Mouse (Mus musculus) gastrocnemius, postnatal 4 days (tissue): ENCODE results near the gene Mab21l2. TPM values are rescaled to one million over a fixed set of nuclear protein-coding genes. Genes with fewer than 3 reads are reported as not detected.

Experiments
- DNase-seq, 2 experiments: peaks; one replicate each; pipeline ENCODE4 v3.0.0; 2021 to 2022; ENCODE audit warnings: low spot score in 2 of 2, mixed read lengths in 2 of 2
- total RNA-seq, 2 experiments: library from RNA; stranded (reverse); gene quantifications; 2 replicates each; pipeline ENCODE4 v1.2.3; 2021

The Mab21l2 gene
- total RNA-seq, 2 experiments from 2014 or later = 0.74 to 1.9 TPM

DNA sequence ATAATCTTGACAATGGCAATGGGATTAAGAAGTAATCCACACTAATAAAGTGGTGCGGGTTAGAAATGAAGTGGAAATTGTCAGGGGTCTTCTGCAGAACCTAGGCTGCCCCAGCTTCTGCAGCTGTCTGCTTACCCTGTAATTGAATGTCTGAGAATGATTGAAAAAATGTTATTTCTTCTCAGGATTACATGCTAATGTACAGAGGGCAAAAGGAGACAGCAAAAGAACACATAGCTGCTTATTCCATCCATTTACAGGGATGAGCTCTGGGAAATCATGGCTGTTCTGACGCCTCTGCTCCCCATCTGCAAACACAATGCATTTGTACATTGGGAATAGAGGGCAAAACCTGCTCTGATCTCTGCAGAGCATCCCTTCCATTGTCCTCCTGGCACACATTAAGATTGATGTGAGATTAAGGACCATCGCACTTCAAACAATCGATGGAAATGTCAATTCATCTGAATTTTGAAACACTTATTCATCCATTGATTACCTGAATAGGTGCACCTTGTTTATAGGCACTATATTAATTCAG, 7.3 kb downstream of the Mab21l2 start:
- no peak for DNase-seq

DNA sequence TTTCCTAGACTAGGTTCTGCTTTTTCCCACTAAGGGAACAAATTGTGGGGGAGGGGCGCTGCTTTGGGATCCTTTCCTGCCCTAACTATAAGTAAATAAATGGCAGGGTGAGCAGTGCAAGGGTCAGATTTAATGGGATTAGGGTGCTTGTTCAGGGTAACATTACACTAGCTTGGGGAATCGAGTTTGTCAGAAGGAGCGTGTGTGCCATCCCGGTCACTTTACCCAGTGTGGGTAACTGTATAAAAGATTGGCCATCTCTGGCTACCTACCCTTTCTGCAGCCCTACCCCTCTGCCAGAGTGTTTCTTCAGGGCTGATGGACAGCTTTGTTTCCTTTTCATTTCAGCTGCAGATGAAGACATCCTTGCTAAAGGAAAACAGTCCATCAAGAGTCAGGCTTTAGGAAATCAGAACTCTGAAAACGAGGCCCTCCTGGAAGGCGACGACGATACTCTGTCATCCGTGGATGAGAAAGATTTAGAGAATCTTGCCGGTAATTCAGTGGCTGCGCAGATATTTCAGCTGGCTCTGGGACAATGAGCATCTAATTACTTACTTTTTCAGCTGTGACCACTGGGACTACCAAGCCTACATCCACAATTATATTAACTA, 8.8 kb downstream of the Mab21l2 start:
- DNase-seq = no peak

- no peak for DNase-seq
These were observed 9.5 kb downstream of the Mab21l2 start for GRCm38 (mm10) chr3:86538645-86539554.

GRCm38 (mm10) chr3:86536751-86537150, 11.7 kb downstream of the Mab21l2 start:
- no peak for DNase-seq

- no peak for DNase-seq
These were observed 16.7 kb downstream of the Mab21l2 start for GRCm38 (mm10) chr3:86531531-86532269.

DNA sequence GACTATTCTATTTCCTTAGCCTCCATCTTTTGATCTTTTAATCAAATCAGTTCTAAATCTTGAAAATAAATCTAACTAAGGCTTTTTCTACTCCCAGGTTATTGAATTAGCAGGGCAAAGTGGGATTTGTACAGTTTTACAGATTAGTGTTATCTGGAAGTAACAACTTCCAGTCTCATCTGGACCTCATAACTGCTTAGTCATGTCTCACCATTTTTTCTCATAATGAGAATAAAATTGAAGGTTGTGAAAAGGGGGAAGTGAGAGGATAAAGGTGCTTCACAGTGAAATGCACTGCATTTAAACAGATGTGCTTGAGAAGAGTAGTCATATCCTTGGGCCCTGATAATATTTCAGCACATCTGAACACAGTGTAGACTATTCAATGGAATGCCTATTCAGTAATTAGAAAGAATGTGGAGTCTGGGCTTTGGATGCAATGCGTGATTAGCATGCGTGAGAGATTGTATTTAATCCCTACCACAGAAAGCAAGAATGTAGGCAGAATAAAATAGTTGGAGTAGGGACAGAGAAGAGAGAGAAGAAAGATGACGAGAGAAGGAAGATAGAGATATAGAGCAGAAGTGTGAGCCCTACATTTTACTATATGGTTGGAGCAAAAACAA, 25.4 kb downstream of the Mab21l2 start:
- no peak for DNase-seq

DNA sequence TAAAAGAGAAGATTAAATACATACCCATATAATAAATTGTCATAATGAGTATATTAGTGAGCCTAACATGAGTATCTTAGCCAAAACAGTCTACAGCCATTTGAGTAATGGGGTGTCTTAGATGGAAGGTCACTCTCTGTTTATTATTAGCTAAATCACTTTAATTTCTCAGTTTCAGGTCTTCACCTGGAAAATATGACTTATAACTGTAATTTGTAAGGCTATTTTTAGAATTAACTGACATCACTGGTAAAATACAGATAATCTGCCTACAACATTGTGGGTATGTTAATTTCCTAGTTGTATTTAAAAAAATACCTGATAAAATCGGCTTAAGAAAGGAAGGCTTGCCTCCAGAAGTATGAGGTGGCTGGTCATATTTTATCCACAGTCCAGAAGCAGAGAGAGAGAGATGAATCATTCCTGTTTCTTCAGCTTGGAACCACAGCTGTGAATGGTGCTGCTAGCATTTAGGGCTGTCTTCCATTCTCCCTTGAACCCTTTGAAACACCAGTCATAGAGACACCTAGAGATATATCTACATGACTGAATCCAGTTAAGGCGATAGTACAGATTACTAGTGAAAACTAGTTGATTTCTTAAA, 29.8 kb downstream of the Mab21l2 start:
- no peak for DNase-seq

DNA sequence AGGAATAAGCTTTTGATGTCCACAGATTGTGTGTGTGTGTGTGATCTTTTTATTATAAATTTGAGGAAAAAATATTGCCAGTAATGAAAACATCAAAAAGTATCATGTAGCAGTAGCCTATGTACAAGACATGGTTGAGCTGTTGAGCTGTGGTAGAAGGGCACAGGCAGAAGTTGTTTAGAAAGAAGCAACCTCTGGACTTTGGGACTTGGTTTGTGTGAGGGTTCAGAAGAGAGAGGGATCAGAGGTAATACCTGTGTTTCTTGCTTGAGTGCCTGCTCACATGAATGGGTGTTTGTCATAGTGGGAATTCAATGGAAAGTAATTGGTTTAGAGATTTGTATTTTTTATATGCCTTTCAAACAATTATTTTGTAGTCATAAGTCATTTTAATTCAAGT, 47.8 kb downstream of the Mab21l2 start:
- DNase-seq = no peak
